Mouse (Mus musculus) erythroblast, embryonic 14.5 days (primary cell): ENCODE measurements around the gene Palm. TPM values are rescaled to one million over a fixed set of nuclear protein-coding genes. Genes with fewer than 3 reads are reported as not detected.

ENCODE experiments used
- H3K27me3 ChIP-seq: 2 replicates; pipeline ENCODE4 v1.6.1; 2012; ENCODE audit warnings: inconsistent platforms; ENCODE audit not compliant: control insufficient read depth
- H3K36me3 ChIP-seq: 2 replicates; pipeline ENCODE4 v1.6.1; 2012; ENCODE audit warnings: mild to moderate bottlenecking, inconsistent platforms; ENCODE audit not compliant: control insufficient read depth
- H3K4me1 ChIP-seq: 2 replicates; pipeline ENCODE4 v1.6.1; 2012; ENCODE audit warnings: inconsistent platforms; ENCODE audit not compliant: control insufficient read depth
- H3K4me3 ChIP-seq: replicated peaks from 2 replicates; pipeline ENCODE3; 2012; ENCODE audit warnings: moderate library complexity, mild to moderate bottlenecking, inconsistent platforms
- H3K9me3 ChIP-seq: 2 replicates; pipeline ENCODE4 v1.6.1; 2012; ENCODE audit warnings: low read length, inconsistent platforms, mixed read lengths; ENCODE audit not compliant: control insufficient read depth
- GATA1 ChIP-seq: IDR thresholded peaks from 2 replicates; pipeline ENCODE4 v1.6.1; 2012; ENCODE audit warnings: low read length, inconsistent platforms, mixed read lengths
- TAL1 ChIP-seq: IDR thresholded peaks from 3 replicates; pipeline ENCODE4 v1.6.1; 2012; ENCODE audit warnings: low read length, inconsistent platforms, mixed read lengths
- polyA plus RNA-seq: library from polyadenylated mRNA; stranded (reverse); fragments of >175 nt; gene quantifications from 2 replicates; pipeline ENCODE4 v1.2.3, GENCODE M21; 2012

The Palm gene
- polyA plus RNA-seq, 1 experiment: 0.52 TPM

- H3K9me3 ChIP-seq: no peaks in the 10 kb centered on the region; the same call in 1 of the 2 replicates
- peak overlapping the region; percentile 40 for H3K4me3 ChIP-seq
- H3K4me1 ChIP-seq: peaks cover 8% of the 10 kb centered on the region
- H3K36me3 ChIP-seq: no peaks in the 10 kb centered on the region
- H3K27me3 ChIP-seq: peaks cover 13% of the 10 kb centered on the region
- TF ChIP-seq TAL1: no peak
- TF ChIP-seq GATA1: no peak
Measured at GRCm38 (mm10) chr10:79840644-79841551, 47.5 kb downstream of the Palm start.

GRCm38 (mm10) chr10:79842322-79842721, 49.0 kb downstream of the Palm start:
- no peaks in the 10 kb centered on the region for H3K36me3 ChIP-seq
- H3K4me1 ChIP-seq: peaks cover 8% of the 10 kb centered on the region
- H3K27me3 ChIP-seq: peaks cover 13% of the 10 kb centered on the region
- no peak for TF ChIP-seq TAL1
- TF ChIP-seq GATA1: no peak
- H3K4me3 ChIP-seq: no peak overlapping the region
- H3K9me3 ChIP-seq: no peaks in the 10 kb centered on the region

GRCm38 (mm10) chr10:79843476-79843875, 50.1 kb downstream of the Palm start:
- no peak overlapping the region for H3K4me3 ChIP-seq
- no peak for TF ChIP-seq TAL1
- no peak for TF ChIP-seq GATA1
- H3K36me3 ChIP-seq: no peaks in the 10 kb centered on the region
- H3K9me3 ChIP-seq: no peaks in the 10 kb centered on the region
- H3K27me3 ChIP-seq: peaks cover 13% of the 10 kb centered on the region
- peaks cover 8% of the 10 kb centered on the region for H3K4me1 ChIP-seq

GRCm38 (mm10) chr10:79846553-79846952, 53.2 kb downstream of the Palm start:
- Histone ChIP-seq H3K9me3 (no peaks in the 10 kb centered on the region), H3K36me3 (no peaks in the 10 kb centered on the region), H3K4me1 (peaks cover 15% of the 10 kb centered on the region), H3K4me3 (no peak overlapping the region), H3K27me3 (no peaks in the 10 kb centered on the region)
- no peak for TF ChIP-seq TAL1
- no peak for TF ChIP-seq GATA1

- Histone ChIP-seq H3K27me3 (no peaks in the 10 kb centered on the region), H3K36me3 (no peaks in the 10 kb centered on the region), H3K4me1 (peaks cover 40% of the 10 kb centered on the region), H3K4me3 (no peak overlapping the region), H3K9me3 (no peaks in the 10 kb centered on the region)
- TF ChIP-seq GATA1: no peak
- TF ChIP-seq TAL1: no peak
Measured at GRCm38 (mm10) chr10:79849941-79850628, 56.7 kb downstream of the Palm start.

DNA sequence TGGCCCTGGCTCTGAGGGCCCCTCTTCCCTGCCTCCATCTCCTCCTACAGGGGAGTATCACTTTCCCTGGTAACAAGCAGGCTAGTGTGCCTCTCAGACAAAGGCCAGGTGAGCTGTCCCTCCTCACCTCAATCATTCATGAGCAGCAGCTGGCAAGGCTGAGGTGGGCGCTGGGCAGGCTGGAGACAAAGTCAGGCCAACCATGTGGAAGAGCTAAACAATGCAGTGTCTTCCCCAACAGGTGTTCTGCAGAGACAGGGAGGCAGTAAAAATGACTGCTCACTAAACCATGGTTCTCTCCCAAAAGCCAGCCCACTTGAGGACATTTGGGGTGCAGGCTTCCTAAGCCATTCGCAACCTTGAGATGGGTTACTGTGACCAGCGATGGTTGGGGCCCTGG, 58.3 kb downstream of the Palm start:
- Histone ChIP-seq H3K4me3 (no peak overlapping the region), H3K4me1 (peaks cover 54% of the 10 kb centered on the region), H3K27me3 (no peaks in the 10 kb centered on the region), H3K36me3 (peaks cover 9% of the 10 kb centered on the region), H3K9me3 (no peaks in the 10 kb centered on the region)
- no peak for TF ChIP-seq GATA1

GRCm38 (mm10) chr10:79852107-79852789, 58.9 kb downstream of the Palm start:
- no peaks in the 10 kb centered on the region for H3K27me3 ChIP-seq
- TF ChIP-seq GATA1: no peak
- H3K9me3 ChIP-seq: no peaks in the 10 kb centered on the region
- H3K4me1 ChIP-seq: peaks cover 60% of the 10 kb centered on the region
- H3K36me3 ChIP-seq: peaks cover 15% of the 10 kb centered on the region
- H3K4me3 ChIP-seq: peak overlapping the region; percentile 82

DNA sequence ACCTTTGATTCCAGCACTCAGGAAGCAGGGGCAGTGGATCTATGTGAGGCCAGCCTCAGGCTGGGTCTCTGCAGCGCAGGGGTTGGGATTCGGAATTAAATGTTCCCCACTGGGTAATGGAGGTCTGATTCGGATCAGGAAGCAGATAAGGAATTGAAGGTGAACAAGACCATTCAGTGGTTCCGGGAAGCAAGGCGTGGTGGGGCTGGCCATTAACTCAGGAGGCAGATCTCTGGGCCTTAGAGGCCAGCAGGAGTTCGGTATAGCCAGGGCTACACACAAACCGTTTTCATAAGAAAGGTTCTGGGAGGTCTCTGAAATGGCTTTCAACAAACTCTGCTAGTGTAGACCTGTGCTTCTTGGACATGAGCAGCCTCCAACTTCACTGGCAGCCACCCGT, 59.5 kb downstream of the Palm start:
- no peaks in the 10 kb centered on the region for H3K9me3 ChIP-seq
- H3K36me3 ChIP-seq: peaks cover 21% of the 10 kb centered on the region
- peak overlapping the region; percentile 82 for H3K4me3 ChIP-seq
- no peaks in the 10 kb centered on the region for H3K27me3 ChIP-seq
- peaks cover 65% of the 10 kb centered on the region for H3K4me1 ChIP-seq
- TF ChIP-seq GATA1 (no peak), TAL1 (no peak)

DNA sequence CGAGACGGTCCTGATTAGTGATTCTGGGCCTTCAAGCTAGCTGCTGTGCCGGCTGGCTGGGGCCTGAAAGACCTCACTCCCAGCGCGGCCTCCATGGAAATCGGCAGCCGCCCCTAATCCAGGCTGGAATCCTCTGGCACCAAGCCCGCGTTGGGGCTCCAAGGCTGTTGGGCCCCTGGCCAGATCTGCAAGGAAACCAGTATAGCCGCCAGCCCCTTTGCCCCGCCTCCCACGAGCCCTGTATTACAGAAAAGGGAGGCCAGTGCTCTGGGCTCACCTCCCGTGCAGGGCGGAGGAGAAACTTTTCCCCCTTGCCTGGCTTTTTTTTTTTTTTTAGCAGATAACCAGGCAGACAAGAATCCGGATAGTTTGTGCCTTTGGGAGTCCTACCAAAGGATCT, 60.0 kb downstream of the Palm start:
- H3K9me3 ChIP-seq: no peaks in the 10 kb centered on the region
- no peaks in the 10 kb centered on the region for H3K27me3 ChIP-seq
- peak overlapping the region; percentile 82 for H3K4me3 ChIP-seq
- TF ChIP-seq GATA1 (no peak), TAL1 (no peak)
- H3K4me1 ChIP-seq: peaks cover 71% of the 10 kb centered on the region
- peaks cover 27% of the 10 kb centered on the region for H3K36me3 ChIP-seq
